Mouse (Mus musculus) cerebellum, postnatal 14 days (tissue): ENCODE measurements at regions not wholly inside any gene's neighbourhood (a gene's known extent, or its start where the extent isn't known, plus 50 kb on each side); places are given as distances from the start of the nearest gene placed in this dataset.

Experiments used
- DNase-seq, 2 experiments: peaks; one replicate each; pipeline ENCODE4 v3.0.0; 2021; ENCODE audit warnings: mixed read lengths in 2 of 2

DNA sequence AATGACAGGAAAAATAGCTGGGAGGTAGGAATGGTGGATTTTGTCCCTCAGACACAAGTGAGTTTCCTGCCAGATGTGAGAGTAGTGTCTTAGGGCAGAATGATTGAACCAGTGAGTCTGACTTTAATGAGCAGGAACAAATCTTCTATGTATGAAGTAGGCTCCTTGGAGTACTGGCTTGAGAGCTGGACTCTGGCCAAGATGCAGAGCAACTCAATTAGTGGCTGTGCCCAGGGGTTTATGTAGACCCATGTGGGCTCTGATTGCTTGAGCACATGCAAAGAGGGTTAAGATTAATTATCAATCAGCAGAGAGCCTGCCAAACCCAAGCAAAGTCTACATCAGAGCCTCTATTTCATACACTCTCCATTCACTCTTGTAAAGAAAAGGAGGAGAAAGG, 92.9 kb upstream of the Htr1b start:
- DNase-seq, result peak in 1 of 2 experiments; percentile 2

DNA sequence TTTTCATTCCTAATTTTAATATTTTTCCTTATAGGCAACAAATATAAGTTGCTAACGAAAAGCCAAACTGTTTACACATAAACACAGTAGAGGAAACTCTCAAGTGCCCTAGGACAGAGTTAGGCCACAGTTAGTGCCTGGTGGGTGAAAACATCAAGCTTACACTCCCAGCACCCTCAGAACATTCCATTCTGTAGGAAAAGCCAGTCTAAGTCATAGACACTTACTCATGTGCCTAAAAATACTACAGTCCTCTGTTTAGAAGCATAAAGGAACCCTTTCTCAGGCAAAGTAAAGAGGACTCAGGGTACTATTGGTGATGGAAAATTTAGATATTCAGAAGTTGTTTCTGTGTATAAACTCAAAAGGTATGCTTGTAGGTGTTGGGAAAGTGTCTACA, 86.5 kb upstream of the Htr1b start:
- no peak for DNase-seq

DNA sequence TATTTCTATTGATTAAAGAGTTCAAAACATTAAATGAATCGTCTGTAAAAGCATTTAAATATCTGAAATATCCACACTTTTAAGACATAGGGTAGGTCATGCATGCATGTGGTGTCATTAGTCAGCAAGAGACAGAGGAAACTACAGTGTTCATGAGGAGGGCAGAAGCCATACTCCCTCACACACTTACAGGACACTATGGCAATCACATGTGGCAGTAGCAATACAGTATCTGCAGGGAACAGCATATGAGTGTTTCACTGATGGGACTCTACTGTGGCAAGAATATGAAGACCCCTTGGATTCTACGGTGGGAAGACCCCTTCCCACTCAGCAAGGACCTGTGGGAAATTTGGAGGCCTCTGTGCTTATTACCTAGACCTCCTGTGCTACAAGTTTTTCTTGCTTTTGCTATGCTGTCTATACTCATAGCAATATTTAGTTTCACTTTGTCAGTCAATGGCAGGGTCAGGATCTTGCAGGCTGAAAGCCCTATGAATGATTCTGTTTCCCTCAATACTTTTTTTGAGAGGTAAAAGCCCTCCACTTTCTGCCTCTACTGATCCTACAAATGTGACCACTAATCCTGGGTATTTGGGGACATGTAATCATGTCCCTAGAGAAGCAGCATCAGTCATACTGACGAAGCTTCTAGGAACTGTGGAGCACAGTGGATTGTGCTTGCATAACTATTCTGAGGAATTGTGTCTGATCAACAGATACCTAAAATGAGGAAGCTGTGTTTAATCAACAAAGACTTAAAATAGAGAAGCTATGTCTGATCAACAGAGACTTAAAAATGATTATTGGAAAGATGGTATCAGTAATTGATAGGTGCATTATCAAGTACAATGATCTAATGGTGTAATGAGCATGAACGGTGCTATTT, 83.6 kb upstream of the Htr1b start:
- DNase-seq, result no peak

DNA sequence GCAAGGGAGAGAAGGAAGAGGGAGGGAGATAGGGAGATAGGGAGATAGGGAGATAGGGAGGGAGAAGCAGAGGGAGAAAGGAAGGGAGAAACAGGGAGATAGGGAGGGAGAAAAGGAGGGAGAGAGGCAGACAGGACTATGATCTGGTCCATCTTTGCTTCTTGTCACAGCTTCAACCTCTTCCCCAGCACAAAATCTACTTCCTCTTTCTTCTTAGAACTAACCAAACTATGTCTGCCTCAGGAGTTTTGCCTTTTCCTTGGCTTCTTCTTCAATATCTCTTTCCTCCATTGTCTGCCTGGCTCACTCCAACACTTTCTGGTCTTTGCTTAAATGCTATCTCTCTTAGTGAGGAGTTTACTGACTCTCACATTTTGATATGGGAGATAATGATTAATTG, 57.7 kb upstream of the Htr1b start:
- no peak for DNase-seq

DNA sequence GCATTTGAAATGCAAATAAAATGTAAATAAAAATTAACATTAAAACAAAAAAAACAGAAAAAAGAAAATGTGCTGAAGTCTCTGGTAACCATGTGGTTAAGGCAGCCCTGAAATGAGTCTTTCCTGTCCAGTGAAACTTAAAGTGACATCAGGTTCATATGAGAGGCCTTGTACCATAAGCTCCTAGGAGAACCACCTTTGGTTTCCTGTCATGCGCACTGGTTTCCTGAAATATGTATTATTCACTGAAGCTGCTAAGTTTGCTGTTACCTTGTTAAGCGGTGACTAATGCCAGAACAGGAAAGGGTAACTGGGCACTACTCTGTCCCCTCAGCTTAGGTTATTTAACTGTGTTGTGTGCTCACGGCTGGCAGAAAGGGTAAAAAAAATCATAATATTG, 56.1 kb upstream of the Htr1b start:
- no peak for DNase-seq
